Mouse (Mus musculus): ENCODE measurements at regions not wholly inside any gene's neighbourhood (a gene's known extent, or its start where the extent isn't known, plus 50 kb on each side); places are given as distances from the start of the nearest gene placed in this dataset.
A peak's percentile ranks its signal among the peaks of the same experiment; 100 is the strongest.

- peaks cover 2% of the 10 kb centered on the region for H3K4me1 ChIP-seq (ENCODE audit: control insufficient read depth, insufficient read depth, low read length)
- H3K4me3 ChIP-seq (ENCODE audit: low read depth, low read length) = no peak overlapping the region
- H3K9ac ChIP-seq (ENCODE audit: low read depth, poor library complexity, severe bottlenecking) = no peak overlapping the region
- H3K9me3 ChIP-seq (replicated peaks; ENCODE audit: control insufficient read depth, insufficient read depth, low read length, poor library complexity, severe bottlenecking) = no peaks in the 10 kb centered on the region
- no peaks in the 10 kb centered on the region for H3K27me3 ChIP-seq (ENCODE audit: control insufficient read depth, insufficient read depth, low read length, poor library complexity, severe bottlenecking)
- H3K27ac ChIP-seq (ENCODE audit: insufficient read depth, low read length) = no peak overlapping the region
- TF ChIP-seq POLR2A (IDR thresholded peaks at IDR 0.05; ENCODE audit: insufficient read depth, low read length) (no peak), EP300 (IDR thresholded peaks at IDR 0.05; ENCODE audit: insufficient read depth, low read depth, low read length) (no peak), CTCF (IDR thresholded peaks at IDR 0.05; ENCODE audit: low read depth, low read length) (no peak)
- H3K36me3 ChIP-seq (ENCODE audit: control insufficient read depth, insufficient read depth, low read length, poor library complexity, severe bottlenecking) = no peaks in the 10 kb centered on the region; the same call in 1 of the 2 replicates
Observed at GRCm38 (mm10) chr5:64414519-64414918, 258.4 kb downstream of the Tbc1d1 start.

- no peak overlapping the region for H3K27ac ChIP-seq (ENCODE audit: insufficient read depth, low read length)
- no peak overlapping the region for H3K4me3 ChIP-seq (ENCODE audit: low read depth, low read length)
- no peaks in the 10 kb centered on the region; the same call in 1 of the 2 replicates for H3K9me3 ChIP-seq (replicated peaks; ENCODE audit: control insufficient read depth, insufficient read depth, low read length, poor library complexity, severe bottlenecking)
- no peak for TF ChIP-seq CTCF (IDR thresholded peaks at IDR 0.05; ENCODE audit: low read depth, low read length)
- no peak for TF ChIP-seq EP300 (IDR thresholded peaks at IDR 0.05; ENCODE audit: insufficient read depth, low read depth, low read length)
- no peak for TF ChIP-seq POLR2A (IDR thresholded peaks at IDR 0.05; ENCODE audit: insufficient read depth, low read length)
- H3K4me1 ChIP-seq (ENCODE audit: control insufficient read depth, insufficient read depth, low read length) = no peaks in the 10 kb centered on the region
- H3K36me3 ChIP-seq (ENCODE audit: control insufficient read depth, insufficient read depth, low read length, poor library complexity, severe bottlenecking) = no peaks in the 10 kb centered on the region; the same call in 1 of the 2 replicates
- H3K27me3 ChIP-seq (ENCODE audit: control insufficient read depth, insufficient read depth, low read length, poor library complexity, severe bottlenecking) = no peaks in the 10 kb centered on the region
- no peak overlapping the region for H3K9ac ChIP-seq (ENCODE audit: low read depth, poor library complexity, severe bottlenecking)
Observed at GRCm38 (mm10) chr5:64419395-64419794, 263.3 kb downstream of the Tbc1d1 start.

DNA sequence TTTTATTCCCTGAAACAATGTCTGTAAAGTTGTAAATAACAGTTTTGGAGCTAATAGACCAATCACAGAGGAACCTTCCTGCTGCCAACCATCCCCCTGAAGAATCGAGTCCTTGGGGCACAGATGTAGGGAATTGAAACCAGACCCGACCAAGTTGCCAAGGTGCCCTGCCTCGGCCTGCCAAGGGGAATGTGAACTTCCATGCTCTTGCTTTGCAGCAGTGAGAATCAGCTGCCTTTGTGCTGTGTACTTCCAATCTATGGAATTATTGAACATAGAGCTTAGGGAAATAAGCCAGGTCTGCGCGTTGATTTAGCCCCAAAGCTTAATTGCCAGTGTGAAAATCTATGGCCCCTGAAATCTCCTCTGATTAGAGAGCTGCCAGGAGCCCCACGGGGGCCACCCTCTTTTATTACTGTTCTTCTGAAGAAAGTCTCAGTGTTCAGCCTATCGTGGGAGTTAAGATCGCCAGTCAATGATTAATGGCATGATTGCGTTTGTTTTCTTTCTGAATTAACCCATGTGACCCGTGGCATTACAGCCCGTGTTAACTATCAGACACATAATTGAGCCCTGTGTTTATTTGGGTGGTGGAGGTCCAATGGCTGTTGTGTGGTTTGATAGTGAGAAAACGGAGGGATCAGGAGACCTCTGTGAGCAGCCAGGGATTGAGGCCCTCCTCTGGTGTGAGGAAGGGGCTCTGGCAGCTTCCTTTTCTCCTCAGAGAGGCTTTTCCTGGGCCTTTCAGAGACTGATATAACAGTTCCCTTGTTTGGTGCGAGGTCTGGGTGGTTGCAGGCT, 266.9 kb downstream of the Tbc1d1 start:
- no peaks in the 10 kb centered on the region for H3K4me1 ChIP-seq (ENCODE audit: control insufficient read depth, insufficient read depth, low read length)
- H3K9ac ChIP-seq (ENCODE audit: low read depth, poor library complexity, severe bottlenecking) = no peak overlapping the region
- H3K4me3 ChIP-seq (ENCODE audit: low read depth, low read length) = no peak overlapping the region
- no peak overlapping the region for H3K27ac ChIP-seq (ENCODE audit: insufficient read depth, low read length)
- no peaks in the 10 kb centered on the region; the same call in 1 of the 2 replicates for H3K9me3 ChIP-seq (replicated peaks; ENCODE audit: control insufficient read depth, insufficient read depth, low read length, poor library complexity, severe bottlenecking)
- TF ChIP-seq EP300 (IDR thresholded peaks at IDR 0.05; ENCODE audit: insufficient read depth, low read depth, low read length) (no peak), CTCF (IDR thresholded peaks at IDR 0.05; ENCODE audit: low read depth, low read length) (no peak)
- H3K36me3 ChIP-seq (ENCODE audit: control insufficient read depth, insufficient read depth, low read length, poor library complexity, severe bottlenecking) = no peaks in the 10 kb centered on the region; the same call in 1 of the 2 replicates
- no peaks in the 10 kb centered on the region for H3K27me3 ChIP-seq (ENCODE audit: control insufficient read depth, insufficient read depth, low read length, poor library complexity, severe bottlenecking)

DNA sequence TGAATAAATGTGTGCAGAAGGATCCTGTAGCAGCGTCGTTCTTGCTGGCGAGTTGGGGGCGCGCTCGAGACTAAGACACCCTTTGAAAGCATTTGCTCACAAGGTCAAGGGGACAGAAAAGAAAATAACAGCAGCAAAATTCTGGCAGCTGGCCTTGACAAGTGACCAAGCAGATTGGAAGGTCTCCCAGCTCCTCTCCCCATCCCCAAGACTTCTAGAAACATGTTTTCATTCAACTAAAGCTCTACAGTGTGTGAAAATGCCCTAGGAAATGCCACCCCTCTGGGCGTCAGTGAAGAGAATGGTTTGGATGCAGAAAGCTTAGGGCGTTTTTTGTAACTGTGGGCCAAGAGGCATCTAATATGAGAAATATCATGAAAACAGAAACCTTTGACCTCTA, 272.7 kb downstream of the Tbc1d1 start:
- no peaks in the 10 kb centered on the region for H3K27me3 ChIP-seq (ENCODE audit: control insufficient read depth, insufficient read depth, low read length, poor library complexity, severe bottlenecking)
- no peaks in the 10 kb centered on the region for H3K9me3 ChIP-seq (replicated peaks; ENCODE audit: control insufficient read depth, insufficient read depth, low read length, poor library complexity, severe bottlenecking)
- TF ChIP-seq EP300 (IDR thresholded peaks at IDR 0.05; ENCODE audit: insufficient read depth, low read depth, low read length) = no peak
- TF ChIP-seq POLR2A (IDR thresholded peaks at IDR 0.05; ENCODE audit: insufficient read depth, low read length) = no peak
- no peak for TF ChIP-seq CTCF (IDR thresholded peaks at IDR 0.05; ENCODE audit: low read depth, low read length)
- no peak overlapping the region for H3K27ac ChIP-seq (ENCODE audit: insufficient read depth, low read length)
- H3K9ac ChIP-seq (ENCODE audit: low read depth, poor library complexity, severe bottlenecking) = no peak overlapping the region
- no peak overlapping the region for H3K4me3 ChIP-seq (ENCODE audit: low read depth, low read length)
- H3K36me3 ChIP-seq (ENCODE audit: control insufficient read depth, insufficient read depth, low read length, poor library complexity, severe bottlenecking) = no peaks in the 10 kb centered on the region
- H3K4me1 ChIP-seq (ENCODE audit: control insufficient read depth, insufficient read depth, low read length) = peaks cover 11% of the 10 kb centered on the region

DNA sequence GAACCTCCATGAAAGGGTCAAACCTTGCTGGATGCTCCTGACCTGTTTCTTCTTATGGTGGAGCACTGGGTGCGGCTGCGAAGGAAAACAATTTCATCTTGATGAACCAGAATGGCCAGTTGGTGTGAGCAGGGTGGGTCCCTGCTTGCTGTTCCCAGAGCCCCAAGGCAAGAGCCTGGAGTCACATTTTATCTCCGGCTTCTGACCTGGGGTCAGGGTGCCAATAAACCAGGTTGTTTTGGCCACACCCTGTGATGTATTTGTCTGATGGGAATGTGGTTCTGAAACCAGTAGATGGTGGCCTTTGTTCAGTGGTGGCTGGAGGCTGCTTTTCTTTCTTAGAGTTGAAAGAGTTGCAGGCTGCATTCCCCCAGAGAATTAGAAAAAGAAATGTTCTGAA, 274.4 kb downstream of the Tbc1d1 start:
- no peak overlapping the region for H3K4me3 ChIP-seq (ENCODE audit: low read depth, low read length)
- H3K27ac ChIP-seq (ENCODE audit: insufficient read depth, low read length) = peak overlapping the region; percentile 94
- no peaks in the 10 kb centered on the region for H3K9me3 ChIP-seq (replicated peaks; ENCODE audit: control insufficient read depth, insufficient read depth, low read length, poor library complexity, severe bottlenecking)
- H3K27me3 ChIP-seq (ENCODE audit: control insufficient read depth, insufficient read depth, low read length, poor library complexity, severe bottlenecking) = no peaks in the 10 kb centered on the region
- H3K4me1 ChIP-seq (ENCODE audit: control insufficient read depth, insufficient read depth, low read length) = peaks cover 11% of the 10 kb centered on the region
- H3K9ac ChIP-seq (ENCODE audit: low read depth, poor library complexity, severe bottlenecking) = no peak overlapping the region
- TF ChIP-seq EP300 (IDR thresholded peaks at IDR 0.05; ENCODE audit: insufficient read depth, low read depth, low read length) = peak; percentile 99
- TF ChIP-seq CTCF (IDR thresholded peaks at IDR 0.05; ENCODE audit: low read depth, low read length) = no peak
- TF ChIP-seq POLR2A (IDR thresholded peaks at IDR 0.05; ENCODE audit: insufficient read depth, low read length) = no peak
- H3K36me3 ChIP-seq (ENCODE audit: control insufficient read depth, insufficient read depth, low read length, poor library complexity, severe bottlenecking) = no peaks in the 10 kb centered on the region

- H3K9ac ChIP-seq (ENCODE audit: low read depth, poor library complexity, severe bottlenecking) = no peak overlapping the region
Observed at GRCm38 (mm10) chr5:64431624-64432023, 275.5 kb downstream of the Tbc1d1 start.

More at GRCm38 (mm10) chr5:64431624-64432023, 275.5 kb downstream of the Tbc1d1 start:
- Histone ChIP-seq H3K27me3 (ENCODE audit: control insufficient read depth, insufficient read depth, low read length, poor library complexity, severe bottlenecking) (no peaks in the 10 kb centered on the region), H3K36me3 (ENCODE audit: control insufficient read depth, insufficient read depth, low read length, poor library complexity, severe bottlenecking) (no peaks in the 10 kb centered on the region), H3K4me3 (ENCODE audit: low read depth, low read length) (peak overlapping the region; percentile 20; the same call in 1 of the 2 replicates), H3K9me3 (replicated peaks; ENCODE audit: control insufficient read depth, insufficient read depth, low read length, poor library complexity, severe bottlenecking) (no peaks in the 10 kb centered on the region), H3K27ac (ENCODE audit: insufficient read depth, low read length) (peak overlapping the region; percentile 92), H3K4me1 (ENCODE audit: control insufficient read depth, insufficient read depth, low read length) (peaks cover 12% of the 10 kb centered on the region)
- TF ChIP-seq CTCF (IDR thresholded peaks at IDR 0.05; ENCODE audit: low read depth, low read length) (no peak), EP300 (IDR thresholded peaks at IDR 0.05; ENCODE audit: insufficient read depth, low read depth, low read length) (peak; percentile 98), POLR2A (IDR thresholded peaks at IDR 0.05; ENCODE audit: insufficient read depth, low read length) (no peak)

All from ES-Bruce4 (cell line).